ENCODE assay signal across 32 mouse cellular contexts in the genomic region with DNA sequence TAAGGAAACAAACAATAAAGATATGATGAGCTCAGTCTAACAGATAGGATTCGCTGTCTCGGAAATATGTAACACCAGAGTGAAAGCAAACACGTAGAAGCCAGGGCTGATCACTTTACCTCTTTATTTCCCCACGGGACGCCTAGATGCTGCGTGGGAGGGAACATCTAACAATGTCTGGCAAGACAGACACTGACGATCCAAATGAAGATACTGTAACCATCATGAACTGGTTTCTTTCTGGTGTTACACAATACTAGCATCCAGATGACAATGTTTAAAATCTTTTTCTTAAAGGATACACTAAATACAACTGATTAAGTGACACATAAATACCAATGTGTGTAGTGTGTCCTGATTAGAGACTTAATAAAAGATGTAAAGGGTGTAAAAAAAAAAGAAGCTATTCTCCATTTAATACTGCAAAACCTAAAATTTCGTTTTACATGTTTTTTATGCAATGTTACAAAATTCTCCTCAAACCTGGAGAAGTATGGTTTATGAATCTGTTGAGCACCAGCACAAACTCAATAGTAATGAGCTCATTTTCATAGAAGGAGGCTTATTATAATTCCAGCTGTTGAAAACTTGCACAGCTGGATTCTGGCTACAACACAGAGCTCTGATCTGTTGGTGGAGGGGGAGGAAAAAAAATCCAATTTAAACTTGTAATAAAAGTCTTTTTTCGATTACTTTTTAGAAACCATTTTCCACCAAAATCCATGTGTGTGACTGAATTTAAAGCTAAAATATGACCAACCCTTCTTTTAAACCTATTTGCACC.
DNase-seq lines count a peak whose midpoint lies in the region; ATAC-seq and TF ChIP-seq lines count a peak whose summit lies in the region.
"Had no signal": no experiment of that assay in that cellular context is flagged by ENCODE, and none has a peak within 500 bp of the region (broad histone marks: within the 10 kb centered on the region; RNA-seq: fewer than 3 reads in every experiment).

No protein-coding gene starts in this region.

- H3K4me3 ChIP-seq in gastrocnemius, adult 2 months, result no peak overlapping the region
- H3K4me3 ChIP-seq in limb, embryonic 14.5 days (replicated peaks; ENCODE audit: low read length), result no peak overlapping the region
- no peak overlapping the region for H3K4me3 ChIP-seq in forebrain, embryonic 10.5 days
- H3K4me3 ChIP-seq: embryonic facial prominence, embryonic 13.5 days; heart, embryonic 10.5 days; heart, embryonic 15.5 days; lung, embryonic 15.5 days; megakaryocyte, embryonic 14.5 days; midbrain, embryonic 12.5 days; neural tube, embryonic 13.5 days had no signal

- WGBS in limb, embryonic 14.5 days, result 52% methylated on average over 9 of the region's 9 CpGs
- WGBS in forebrain, embryonic 10.5 days, result 87% methylated on average over 9 of the region's 9 CpGs

- intact Hi-C loops in gastrocnemius, adult 2 months (cut with DNase I), result loop anchor here (5.0 kb wide), 1 partner anchor 101 kb away; no protein-coding TSS in a partner anchor

- TF ChIP-seq CTCF in gastrocnemius, adult 2 months (IDR thresholded peaks at IDR 0.05), result no peak

- H3K36me3 ChIP-seq in limb, embryonic 14.5 days (ENCODE audit: control insufficient read depth, insufficient read depth, low read length), result no peaks in the 10 kb centered on the region
- H3K36me3 ChIP-seq in forebrain, embryonic 10.5 days (replicated peaks), result no peaks in the 10 kb centered on the region
- H3K36me3 ChIP-seq: embryonic facial prominence, embryonic 13.5 days; heart, embryonic 10.5 days; heart, embryonic 15.5 days; lung, embryonic 15.5 days; midbrain, embryonic 12.5 days; neural tube, embryonic 13.5 days had no signal

- H3K27ac ChIP-seq in gastrocnemius, adult 2 months, result peak overlapping the region; percentile 6; the same call in 1 of the 2 replicates
- H3K27ac ChIP-seq in limb, embryonic 14.5 days (replicated peaks; ENCODE audit: low read depth, low read length), result 0 out of 2 replicates have a peak overlapping the region, but pooled peaks have one; percentile 34
- H3K27ac ChIP-seq in forebrain, embryonic 10.5 days, result no peak overlapping the region
- H3K27ac ChIP-seq: embryonic facial prominence, embryonic 13.5 days; heart, embryonic 10.5 days; heart, embryonic 15.5 days; hindbrain, postnatal 0 days; kidney, postnatal 0 days; liver, embryonic 14.5 days; midbrain, embryonic 12.5 days; neural tube, embryonic 13.5 days had no signal

- ATAC-seq in limb, embryonic 14.5 days (ENCODE audit: low FRiP score, low read depth), result peak; percentile 67; the same call in 1 of the 2 replicates
- ATAC-seq: forebrain, embryonic 14.5 days; hindbrain, postnatal 0 days; Patski had no signal

- no peaks in the 10 kb centered on the region for H3K9me3 ChIP-seq in limb, embryonic 14.5 days (ENCODE audit: control insufficient read depth, low read length)
- H3K9me3 ChIP-seq in forebrain, embryonic 10.5 days, result no peaks in the 10 kb centered on the region
- H3K9me3 ChIP-seq: embryonic facial prominence, embryonic 13.5 days; heart, embryonic 10.5 days; heart, embryonic 15.5 days; lung, embryonic 15.5 days; midbrain, embryonic 12.5 days; neural tube, embryonic 13.5 days had no signal

- H3K9ac ChIP-seq in limb, embryonic 14.5 days (ENCODE audit: low read depth, low read length, severe bottlenecking), result no peak overlapping the region
- H3K9ac ChIP-seq: embryonic facial prominence, embryonic 13.5 days; heart, embryonic 15.5 days; liver, embryonic 14.5 days; lung, embryonic 15.5 days; midbrain, embryonic 12.5 days; neural tube, embryonic 13.5 days had no signal

- TF ChIP-seq POLR2A in limb, embryonic 14.5 days (IDR thresholded peaks at IDR 0.05; ENCODE audit: borderline replicate concordance, extremely low read depth, insufficient read depth, insufficient read length), result no peak

- peaks cover 16% of the 10 kb centered on the region for H3K4me1 ChIP-seq in limb, embryonic 14.5 days (ENCODE audit: control insufficient read depth, insufficient read depth, low read length)
- peaks cover 13% of the 10 kb centered on the region for H3K4me1 ChIP-seq in forebrain, embryonic 10.5 days
- H3K4me1 ChIP-seq: megakaryocyte, embryonic 14.5 days; midbrain, embryonic 12.5 days had no signal

- H3K4me2 ChIP-seq in limb, embryonic 14.5 days (replicated peaks; ENCODE audit: low read depth, low read length, severe bottlenecking), result no peak overlapping the region
- H3K4me2 ChIP-seq: embryonic facial prominence, embryonic 13.5 days; heart, embryonic 15.5 days; lung, embryonic 15.5 days; midbrain, embryonic 12.5 days; neural tube, embryonic 13.5 days had no signal

- DNase-seq in gastrocnemius, adult 2 months, result peak; percentile 28
- no peak for DNase-seq in gastrocnemius, postnatal 4 days (ENCODE audit: low spot score in 2 of 2)
- peak; percentile 62 for DNase-seq in 3T3-L1 (ENCODE audit: low read depth, low spot score)
- DNase-seq in MN1 (ENCODE audit: low spot score), result peak; percentile 70
- peak; percentile 53 for DNase-seq in limb, embryonic 14.5 days (ENCODE audit: low spot score)
- DNase-seq in forebrain, embryonic 10.5 days (ENCODE audit: extremely low spot score, low spot score), result no peak
- no peak for DNase-seq in layer of hippocampus, adult 8-10 months (ENCODE audit: low spot score in 2 of 2)
- DNase-seq: adrenal gland, postnatal 10 days; B cell, adult 2 months; cerebellum, adult 8-10 months; cerebellum, postnatal 25 days; embryo, embryonic 11 days; kidney, adult 8-10 months; layer of hippocampus, postnatal 36 days; liver; lung, postnatal 4 days; right cerebral cortex, postnatal 4 days; thymus, adult 2 months; thymus, postnatal 36 days had no signal

- no peaks in the 10 kb centered on the region for H3K27me3 ChIP-seq in limb, embryonic 14.5 days (ENCODE audit: control insufficient read depth, insufficient read depth, low read length)
- no peaks in the 10 kb centered on the region for H3K27me3 ChIP-seq in forebrain, embryonic 10.5 days (ENCODE audit: poor library complexity, severe bottlenecking)
- H3K27me3 ChIP-seq: CH12.LX; embryonic facial prominence, embryonic 13.5 days; heart, embryonic 15.5 days; lung, embryonic 15.5 days; megakaryocyte, embryonic 14.5 days; midbrain, embryonic 12.5 days; neural tube, embryonic 13.5 days; Patski had no signal

Comparison
In these comparisons a context has a peak if more than half of its experiments do, and no peak if none do; other contexts are left out.
1. DNase-seq: peak in gastrocnemius, adult 2 months (single experiment), 3T3-L1 (single experiment), MN1 (single experiment) and limb, embryonic 14.5 days (single experiment); none in gastrocnemius, postnatal 4 days (0 of 2), forebrain, embryonic 10.5 days (single experiment) and layer of hippocampus, adult 8-10 months (0 of 2).